Mouse (Mus musculus) monocyte, adult 2 months (primary cell): ENCODE data around the gene Dclk2.

Source experiments
- DNase-seq, 2 experiments: peaks; one replicate each; pipeline ENCODE4 v3.0.0; 2022; ENCODE audit warnings: low spot score in 2 of 2, low read depth in 1 of 2

Dclk2 gene

GRCm38 (mm10) chr3:86920343-86921083 lies at the start of gene Dclk2:
Gene Dclk2, minus strand, starts transcription at chr3:86920852.
- DNase-seq, result no peak

- DNase-seq, result no peak
These were observed 42.2 kb upstream of the Dclk2 start for GRCm38 (mm10) chr3:86962665-86963435.

- DNase-seq, result no peak
These were observed 40.7 kb upstream of the Dclk2 start for GRCm38 (mm10) chr3:86961395-86961669.

- DNase-seq, result no peak
These were observed 40.2 kb upstream of the Dclk2 start for GRCm38 (mm10) chr3:86960656-86961394.

GRCm38 (mm10) chr3:86959088-86959487 lies 38.4 kb upstream of the Dclk2 start:
- no peak for DNase-seq

- no peak for DNase-seq
These were observed 34.7 kb upstream of the Dclk2 start for GRCm38 (mm10) chr3:86955376-86955775.

- DNase-seq, result no peak
These were observed 33.9 kb upstream of the Dclk2 start for GRCm38 (mm10) chr3:86954521-86954920.

- DNase-seq, result no peak
These were observed 33.2 kb upstream of the Dclk2 start for GRCm38 (mm10) chr3:86953819-86954218.

GRCm38 (mm10) chr3:86950652-86951051 lies 30.0 kb upstream of the Dclk2 start:
- no peak for DNase-seq

- no peak for DNase-seq
These were observed 15.7 kb upstream of the Dclk2 start for GRCm38 (mm10) chr3:86936254-86936836.

GRCm38 (mm10) chr3:86933446-86933845 lies 12.8 kb upstream of the Dclk2 start:
- no peak for DNase-seq

GRCm38 (mm10) chr3:86923686-86924085 lies 3.0 kb upstream of the Dclk2 start:
- no peak for DNase-seq

- no peak for DNase-seq
These were observed 726 bp upstream of the Dclk2 start for GRCm38 (mm10) chr3:86921181-86921975.

GRCm38 (mm10) chr3:86919641-86920342 lies 860 bp downstream of the Dclk2 start:
- DNase-seq, result no peak

GRCm38 (mm10) chr3:86917048-86917447 lies 3.6 kb downstream of the Dclk2 start:
- no peak for DNase-seq

- DNase-seq, result no peak
These were observed 4.0 kb downstream of the Dclk2 start for GRCm38 (mm10) chr3:86916626-86917025.

- no peak for DNase-seq
These were observed 5.4 kb downstream of the Dclk2 start for GRCm38 (mm10) chr3:86915291-86915690.

- DNase-seq, result no peak
These were observed 6.3 kb downstream of the Dclk2 start for GRCm38 (mm10) chr3:86914316-86914715.

GRCm38 (mm10) chr3:86898366-86898765 lies 22.3 kb downstream of the Dclk2 start:
- no peak for DNase-seq

- no peak for DNase-seq
These were observed 23.1 kb downstream of the Dclk2 start for GRCm38 (mm10) chr3:86897551-86897950.
